Mouse (Mus musculus) neural tube, embryonic 14.5 days (tissue): ENCODE measurements around the gene Gmpr2. TPM values are rescaled to one million over a fixed set of nuclear protein-coding genes. Genes with fewer than 3 reads are reported as not detected.

ENCODE experiments used
- ATAC-seq: fragments of 200-750 bp; cut with Nextera tagmentation; 2 replicates; pipeline ENCODE4 v1.8.0; 2017; ENCODE audit warnings: low read depth, mild to moderate bottlenecking, moderate TSS enrichment, moderate library complexity
- H3K27ac ChIP-seq: fragments of 300-500 bp; sonication (generic); 2 replicates; pipeline ENCODE4 v1.5.1; 2014; ENCODE audit warnings: low read depth, mild to moderate bottlenecking, control low read depth, low read length, moderate library complexity, mixed read lengths
- H3K27me3 ChIP-seq: fragments of 300-500 bp; sonication (generic); 2 replicates; pipeline ENCODE4 v1.6.1; 2014; ENCODE audit warnings: low read length; ENCODE audit not compliant: control insufficient read depth, insufficient read depth
- H3K36me3 ChIP-seq: fragments of 300-500 bp; sonication (generic); 2 replicates; pipeline ENCODE4 v1.6.1; 2014; ENCODE audit warnings: low read length, mixed read lengths; ENCODE audit not compliant: control insufficient read depth, insufficient read depth
- H3K4me1 ChIP-seq: fragments of 300-500 bp; sonication (generic); 2 replicates; pipeline ENCODE4 v1.6.1; 2014; ENCODE audit warnings: low read length; ENCODE audit not compliant: control insufficient read depth, insufficient read depth
- H3K4me2 ChIP-seq: fragments of 300-500 bp; sonication (generic); 2 replicates; pipeline ENCODE4 v1.6.1; 2014; ENCODE audit warnings: mild to moderate bottlenecking, low read depth, low read length, control low read depth
- H3K4me3 ChIP-seq: fragments of 300-500 bp; sonication (generic); 2 replicates; pipeline ENCODE4 v1.5.1; 2014; ENCODE audit warnings: low read depth, low read length, control low read depth, mixed read lengths
- H3K9ac ChIP-seq: fragments of 300-500 bp; sonication (generic); replicated peaks from 2 replicates; pipeline ENCODE4 v1.6.1; 2014; ENCODE audit warnings: low read depth, mild to moderate bottlenecking, control low read depth, low read length, mixed read lengths
- H3K9me3 ChIP-seq: fragments of 300-500 bp; sonication (generic); 2 replicates; pipeline ENCODE4 v1.6.1; 2016; ENCODE audit warnings: low read length; ENCODE audit not compliant: control insufficient read depth
- WGBS: fragments of 180-500 bp; shearing (Covaris S2); extraction: QIAGEN DNeasy Blood & Tissue Kit; methylation state at CpG from one replicate; pipeline ENCODE4 v1.1.7; 2014; 5-methylcytosine and 5-hydroxymethylcytosine counted together
- polyA plus RNA-seq: library from polyadenylated mRNA; unstranded; fragments of >200 nt; fragmentation: Nextera tagmentation; extraction: Ambion mirVana; gene quantifications from 2 replicates; pipeline ENCODE4 v1.2.1, GENCODE M21; 2014

Gene Gmpr2
- polyA plus RNA-seq, 1 experiment from 2014 or later = 42.5 TPM

DNA sequence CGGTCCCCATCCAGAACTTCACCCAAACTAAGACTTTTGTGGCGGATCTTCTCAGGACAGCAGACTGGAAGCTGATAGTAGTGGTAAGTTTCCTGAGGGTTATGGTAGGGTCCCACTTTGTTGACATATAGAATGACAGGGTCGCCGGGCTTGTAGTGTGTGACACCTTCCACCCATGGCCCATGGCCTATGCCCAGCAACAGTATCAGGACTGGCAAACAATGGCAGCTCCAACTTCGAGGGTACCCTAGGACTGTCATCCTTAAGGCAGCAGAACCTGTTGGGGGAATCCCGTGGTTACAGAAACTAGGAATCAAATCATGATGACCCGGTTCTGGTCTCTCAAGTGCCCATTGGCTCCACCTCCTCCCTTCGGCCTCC lies 29.1 kb upstream of the Gmpr2 start:
- peaks cover 14% of the 10 kb centered on the region; the same call in 1 of the 2 replicates for H3K4me1 ChIP-seq
- H3K9me3 ChIP-seq = no peaks in the 10 kb centered on the region
- WGBS = 20% methylated on average over 8 of the region's 8 CpGs
- H3K27me3 ChIP-seq = no peaks in the 10 kb centered on the region
- H3K4me3 ChIP-seq = peak overlapping the region; percentile 95
- H3K9ac ChIP-seq = peak overlapping the region; percentile 92
- H3K4me2 ChIP-seq = peak overlapping the region; percentile 81
- H3K27ac ChIP-seq = peak overlapping the region; percentile 98; the same call in 1 of the 2 replicates
- ATAC-seq = peak; percentile 54
- H3K36me3 ChIP-seq = peaks cover 17% of the 10 kb centered on the region; the same call in 1 of the 2 replicates

DNA sequence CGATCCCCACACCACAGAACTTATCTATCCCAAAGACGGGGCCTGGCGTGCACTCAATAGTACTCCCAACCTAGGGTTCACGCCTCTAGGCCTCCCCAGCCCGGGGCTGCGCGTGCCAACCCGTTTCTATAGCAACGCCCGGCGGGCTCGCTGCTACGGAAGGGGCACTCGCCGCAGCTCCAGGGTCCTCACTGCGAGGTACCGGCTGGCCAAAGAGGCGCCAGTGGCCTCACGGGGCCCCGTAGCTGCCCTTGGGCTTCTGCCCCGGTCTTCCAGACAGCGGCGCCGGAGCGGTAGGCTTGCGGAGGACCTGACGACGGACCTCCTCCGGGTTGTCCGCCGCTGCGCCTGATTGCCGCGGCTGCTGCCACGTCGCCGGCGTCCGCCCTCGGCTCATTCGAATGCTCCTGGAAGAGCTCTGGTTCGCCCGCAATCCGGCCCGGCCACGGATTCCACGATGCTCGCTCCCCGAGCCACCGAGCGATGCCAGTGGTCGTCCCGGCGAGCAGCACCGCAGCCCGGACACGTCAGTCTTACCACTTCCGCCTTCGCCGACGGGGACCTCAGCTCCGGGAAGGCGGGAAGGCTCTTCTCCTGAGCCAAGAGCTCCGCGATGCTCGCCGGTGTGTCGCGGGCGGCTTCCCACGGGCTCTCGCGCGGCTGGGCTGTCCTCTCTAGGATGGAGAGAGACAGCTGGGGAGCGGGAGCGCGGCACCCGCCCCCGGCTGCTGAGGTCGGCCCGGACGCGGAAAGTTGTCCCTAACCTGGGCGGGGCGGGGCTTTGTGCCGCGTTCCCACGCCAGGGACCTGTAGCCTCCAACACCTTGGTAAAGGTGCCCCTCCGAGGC lies 28.5 kb upstream of the Gmpr2 start, which contains the start of gene Tm9sf1:
Tm9sf1 (minus strand) TSS at position 747 of the 848 bp plus-strand sequence.
- H3K9ac ChIP-seq = peak within 1 kb of the TSS; percentile 92
- H3K4me2 ChIP-seq = peak within 1 kb of the TSS; percentile 81
- peaks cover 14% of the 10 kb centered on the region; the same call in 1 of the 2 replicates for H3K4me1 ChIP-seq
- no peaks in the 10 kb centered on the region for H3K27me3 ChIP-seq
- peak within 1 kb of the TSS; percentile 95 for H3K4me3 ChIP-seq
- peaks cover 15% of the 10 kb centered on the region; the same call in 1 of the 2 replicates for H3K36me3 ChIP-seq
- WGBS = under 1% methylated on average over 86 of the region's 89 CpGs
- peak within 1 kb of the TSS; percentile 98 for H3K27ac ChIP-seq
- ATAC-seq = peak; percentile 88
- H3K9me3 ChIP-seq = no peaks in the 10 kb centered on the region

DNA sequence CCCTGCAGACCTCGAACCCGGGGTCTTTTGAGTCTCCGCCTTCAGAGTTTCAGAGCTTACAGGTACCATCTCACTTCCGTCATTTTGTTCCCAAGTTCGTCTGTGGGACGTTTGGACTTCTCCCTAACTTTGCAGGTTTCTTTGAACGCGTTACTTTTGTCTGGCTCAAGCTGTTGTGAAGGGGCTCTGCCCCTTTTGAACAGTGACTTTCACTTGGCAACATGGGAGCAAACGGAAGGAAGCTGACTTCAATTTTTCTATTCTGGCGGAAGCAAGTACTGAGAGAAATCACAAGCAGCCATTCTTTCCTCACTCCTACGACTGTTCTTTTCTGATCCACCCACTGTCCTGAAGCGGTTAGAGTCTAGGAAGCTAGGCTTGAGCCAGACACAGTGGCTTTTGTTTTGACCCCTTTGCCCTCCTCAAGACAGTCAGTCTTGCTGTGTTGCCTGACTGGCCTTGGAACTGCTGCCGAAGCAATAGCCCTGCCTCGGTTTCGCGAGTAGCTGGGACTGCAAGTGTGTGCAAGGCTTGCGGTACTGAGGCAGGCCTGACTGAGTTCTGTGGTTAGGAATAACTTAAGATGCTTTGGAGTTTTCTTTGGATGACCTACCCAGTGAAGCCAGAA lies 27.4 kb upstream of the Gmpr2 start:
- Histone ChIP-seq H3K4me2 (peak overlapping the region; percentile 81), H3K4me3 (peak overlapping the region; percentile 95), H3K27ac (no peak overlapping the region), H3K27me3 (no peaks in the 10 kb centered on the region), H3K9ac (peak overlapping the region; percentile 92; the same call in 1 of the 2 replicates), H3K4me1 (peaks cover 14% of the 10 kb centered on the region; the same call in 1 of the 2 replicates), H3K36me3 (peaks cover 10% of the 10 kb centered on the region; the same call in 1 of the 2 replicates), H3K9me3 (no peaks in the 10 kb centered on the region)
- WGBS = 30% methylated on average over 17 of the region's 17 CpGs
- no peak for ATAC-seq

DNA sequence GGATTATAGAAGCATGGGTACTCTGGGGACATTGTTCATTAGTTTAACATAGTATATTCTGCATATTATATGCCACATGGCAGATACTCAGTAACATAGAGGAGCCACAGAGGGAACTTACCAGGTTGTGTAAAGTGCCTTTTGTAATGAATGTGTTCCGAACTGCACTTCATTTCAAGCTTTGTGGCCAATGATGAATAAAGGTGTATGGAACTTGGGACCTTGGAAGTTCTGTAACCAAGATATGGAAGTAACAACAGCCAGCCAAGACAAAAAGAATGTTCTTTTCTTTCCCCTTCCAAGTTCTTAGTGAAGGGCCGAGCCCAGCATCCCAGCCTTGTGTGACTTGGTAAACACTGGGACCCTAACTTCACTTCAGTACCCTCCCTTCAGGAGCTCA lies 21.9 kb upstream of the Gmpr2 start, which contains the start of gene Tssk4:
Tssk4 (plus strand) TSS at position 301 of the 400 bp plus-strand sequence.
- Histone ChIP-seq H3K4me3 (no peak within 1 kb of the TSS), H3K4me1 (peaks cover 1% of the 10 kb centered on the region; the same call in 1 of the 2 replicates), H3K27ac (no peak within 1 kb of the TSS), H3K36me3 (no peaks in the 10 kb centered on the region), H3K27me3 (no peaks in the 10 kb centered on the region), H3K4me2 (no peak within 1 kb of the TSS), H3K9me3 (no peaks in the 10 kb centered on the region), H3K9ac (no peak within 1 kb of the TSS)
- WGBS = 91% methylated on average over 2 of the region's 2 CpGs
- no peak for ATAC-seq

DNA sequence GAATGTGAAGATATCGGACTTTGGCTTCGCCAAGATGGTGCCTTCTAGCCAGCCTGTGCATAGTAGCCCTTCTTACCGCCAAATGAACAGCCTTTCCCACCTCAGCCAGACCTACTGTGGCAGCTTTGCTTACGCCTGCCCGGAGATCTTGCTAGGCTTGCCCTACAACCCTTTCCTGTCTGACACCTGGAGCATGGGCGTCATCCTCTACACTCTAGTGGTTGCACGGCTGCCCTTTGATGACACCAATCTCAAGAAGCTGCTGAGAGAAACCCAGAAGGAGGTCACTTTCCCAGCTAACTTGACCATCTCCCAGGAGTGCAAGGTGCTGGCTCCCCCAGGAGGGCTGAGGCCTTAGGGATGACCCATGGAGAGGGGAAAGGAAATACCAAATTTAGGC lies 20.2 kb upstream of the Gmpr2 start:
- Histone ChIP-seq H3K4me2 (no peak overlapping the region), H3K9me3 (no peaks in the 10 kb centered on the region), H3K36me3 (no peaks in the 10 kb centered on the region), H3K4me3 (no peak overlapping the region), H3K9ac (no peak overlapping the region), H3K4me1 (no peaks in the 10 kb centered on the region), H3K27ac (no peak overlapping the region), H3K27me3 (no peaks in the 10 kb centered on the region)
- 88% methylated on average over 7 of the region's 7 CpGs for WGBS
- no peak for ATAC-seq

DNA sequence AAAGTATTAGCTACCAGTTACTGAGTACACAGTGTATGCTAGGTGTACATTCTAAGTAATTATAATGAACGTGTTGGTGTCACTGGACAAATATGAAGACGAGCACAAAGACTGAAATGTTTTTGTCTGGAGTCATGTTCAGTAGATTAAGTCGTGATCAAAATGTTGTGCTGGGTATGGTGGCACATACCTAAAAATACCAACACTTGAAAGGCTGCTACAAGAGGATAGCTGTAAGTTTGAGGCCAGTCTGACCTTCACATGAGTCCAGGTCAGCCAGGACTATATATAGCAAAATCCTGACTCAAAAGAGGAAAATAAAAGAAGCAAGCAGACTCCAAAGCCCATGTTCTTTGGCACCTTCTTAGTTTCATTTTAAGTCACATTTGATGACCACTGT lies 14.8 kb upstream of the Gmpr2 start:
- no peaks in the 10 kb centered on the region for H3K27me3 ChIP-seq
- H3K4me1 ChIP-seq = peaks cover 9% of the 10 kb centered on the region; the same call in 1 of the 2 replicates
- H3K4me2 ChIP-seq = no peak overlapping the region
- no peak overlapping the region for H3K4me3 ChIP-seq
- 87% methylated on average over 3 of the region's 3 CpGs for WGBS
- ATAC-seq = no peak
- peaks cover 3% of the 10 kb centered on the region; the same call in 1 of the 2 replicates for H3K36me3 ChIP-seq
- H3K9ac ChIP-seq = no peak overlapping the region
- H3K27ac ChIP-seq = no peak overlapping the region
- no peaks in the 10 kb centered on the region for H3K9me3 ChIP-seq

DNA sequence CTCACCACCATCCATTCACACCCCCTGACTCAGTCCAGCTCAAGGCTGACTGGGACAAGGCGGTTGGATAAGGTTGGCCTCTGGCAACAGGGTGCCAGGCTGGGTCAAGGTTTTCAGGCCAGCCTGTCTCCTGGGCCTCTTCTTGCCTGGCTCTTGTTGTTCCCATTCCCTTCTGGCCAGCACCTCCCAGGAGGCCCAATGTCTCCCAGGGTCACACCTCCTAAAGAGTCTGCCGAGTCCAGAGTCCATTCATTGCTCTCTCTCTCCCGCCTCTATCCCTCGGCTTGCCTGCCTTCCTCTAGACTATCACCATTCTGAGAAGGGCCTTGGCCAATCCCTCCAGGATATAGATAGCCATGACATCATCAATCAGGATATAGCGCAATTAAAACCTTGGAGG lies 13.7 kb upstream of the Gmpr2 start:
- no peaks in the 10 kb centered on the region for H3K9me3 ChIP-seq
- H3K9ac ChIP-seq = no peak overlapping the region
- H3K27me3 ChIP-seq = no peaks in the 10 kb centered on the region
- WGBS = 96% methylated on average over 5 of the region's 5 CpGs
- peaks cover 9% of the 10 kb centered on the region for H3K36me3 ChIP-seq
- H3K4me3 ChIP-seq = no peak overlapping the region
- ATAC-seq = no peak
- peaks cover 9% of the 10 kb centered on the region; the same call in 1 of the 2 replicates for H3K4me1 ChIP-seq
- H3K27ac ChIP-seq = no peak overlapping the region
- H3K4me2 ChIP-seq = no peak overlapping the region

DNA sequence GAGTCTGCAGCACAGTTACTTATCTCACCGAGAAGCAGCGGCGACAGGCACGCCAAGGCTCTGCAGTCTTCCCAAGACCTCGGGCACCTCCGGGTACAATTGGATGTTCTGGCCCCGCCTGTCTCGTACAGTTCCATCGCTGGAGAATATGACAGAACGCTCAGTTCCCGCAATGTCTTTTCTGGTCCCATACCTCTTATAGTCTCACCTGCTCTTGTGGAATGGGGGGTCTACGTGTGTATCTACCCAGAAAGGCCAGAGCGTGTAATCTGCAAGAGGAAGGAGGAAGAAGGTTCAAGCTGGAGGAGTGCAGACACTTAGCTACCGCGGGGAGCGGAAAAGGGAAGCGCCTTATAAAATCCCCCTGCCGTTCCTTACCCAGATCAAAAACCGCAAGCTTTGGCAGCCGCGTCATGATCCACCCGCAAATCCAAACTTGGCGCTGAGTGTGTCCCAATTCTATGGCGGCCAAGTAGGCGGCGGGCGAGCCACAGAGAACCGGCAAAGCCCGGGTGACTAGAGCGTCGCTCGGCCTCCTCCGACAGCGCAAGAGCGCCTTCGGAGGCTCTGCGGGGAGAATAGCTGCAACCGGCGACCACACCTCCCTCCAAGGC lies 11.7 kb upstream of the Gmpr2 start, which contains the start of gene Mdp1:
Mdp1 (minus strand) TSS at position 549 of the 614 bp plus-strand sequence.
- peaks cover 9% of the 10 kb centered on the region; the same call in 1 of the 2 replicates for H3K4me1 ChIP-seq
- peak within 1 kb of the TSS; percentile 66 for H3K9ac ChIP-seq
- WGBS = under 1% methylated on average over 39 of the region's 39 CpGs
- H3K27ac ChIP-seq = peak within 1 kb of the TSS; percentile 76
- peak within 1 kb of the TSS; percentile 42 for H3K4me2 ChIP-seq
- H3K4me3 ChIP-seq = peak within 1 kb of the TSS; percentile 54
- peak; percentile 95 for ATAC-seq
- peaks cover 14% of the 10 kb centered on the region for H3K36me3 ChIP-seq
- H3K27me3 ChIP-seq = no peaks in the 10 kb centered on the region
- no peaks in the 10 kb centered on the region for H3K9me3 ChIP-seq
